Mouse (Mus musculus): Measurements from ENCODE around the gene Rbm5.

The Rbm5 gene

DNA sequence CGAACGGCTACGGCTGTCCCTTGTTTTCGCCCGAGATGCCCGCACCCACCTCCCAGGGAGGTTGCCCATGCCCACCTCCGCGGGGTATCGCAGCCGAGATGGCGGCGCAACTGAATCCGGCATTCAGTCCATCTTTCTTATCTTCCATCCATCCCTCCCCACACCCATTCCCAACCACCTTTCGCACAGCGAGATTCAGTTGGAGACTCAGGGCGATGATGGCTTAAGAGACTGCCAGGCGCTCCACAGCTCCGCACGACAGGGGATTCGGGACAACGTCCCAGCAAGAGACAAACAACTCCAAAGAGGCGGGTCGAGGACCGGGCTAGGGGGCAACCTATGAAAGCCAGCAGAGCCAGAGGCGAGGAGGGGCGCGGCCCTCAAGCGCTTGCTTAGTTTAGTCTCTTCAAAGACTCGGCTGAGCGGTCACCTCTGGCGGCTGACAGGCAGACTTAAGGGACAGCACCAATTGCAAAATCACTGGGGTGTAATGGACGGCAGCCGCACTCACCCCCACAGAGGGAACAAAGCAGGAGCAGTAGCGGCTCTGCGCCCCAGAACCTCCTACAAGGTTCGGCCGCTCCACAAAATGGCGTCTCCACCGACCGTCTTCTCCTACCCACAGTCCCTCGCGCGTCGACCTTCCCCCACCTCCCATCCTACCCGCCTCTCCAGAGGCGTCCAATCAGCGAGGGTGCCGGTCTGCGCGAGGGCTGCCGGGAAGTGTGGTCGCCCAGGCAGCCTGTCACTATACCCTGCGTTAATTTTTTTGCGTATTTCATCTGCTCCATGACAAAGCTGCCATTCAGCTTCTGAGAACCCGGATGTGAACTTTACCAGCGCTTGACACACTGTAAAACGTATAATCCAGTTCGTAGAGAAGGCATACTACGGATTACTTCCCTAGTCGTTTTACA, at the start of gene Rbm5:
Rbm5 (minus strand) TSS at position 623 of the 917 bp plus-strand sequence.
- peak; percentile 93 to 96 for DNase-seq (ENCODE audit: low spot score in 2 of 2)

GRCm38 (mm10) chr9:107812132-107812531, 41.3 kb upstream of the Rbm5 start:
- no peak for DNase-seq (ENCODE audit: low spot score in 2 of 2)

GRCm38 (mm10) chr9:107810985-107811384, 40.2 kb upstream of the Rbm5 start:
- no peak for DNase-seq (ENCODE audit: low spot score in 2 of 2)

- no peak for DNase-seq (ENCODE audit: low spot score in 2 of 2)
These were observed 20.9 kb upstream of the Rbm5 start for GRCm38 (mm10) chr9:107791714-107792113.

DNA sequence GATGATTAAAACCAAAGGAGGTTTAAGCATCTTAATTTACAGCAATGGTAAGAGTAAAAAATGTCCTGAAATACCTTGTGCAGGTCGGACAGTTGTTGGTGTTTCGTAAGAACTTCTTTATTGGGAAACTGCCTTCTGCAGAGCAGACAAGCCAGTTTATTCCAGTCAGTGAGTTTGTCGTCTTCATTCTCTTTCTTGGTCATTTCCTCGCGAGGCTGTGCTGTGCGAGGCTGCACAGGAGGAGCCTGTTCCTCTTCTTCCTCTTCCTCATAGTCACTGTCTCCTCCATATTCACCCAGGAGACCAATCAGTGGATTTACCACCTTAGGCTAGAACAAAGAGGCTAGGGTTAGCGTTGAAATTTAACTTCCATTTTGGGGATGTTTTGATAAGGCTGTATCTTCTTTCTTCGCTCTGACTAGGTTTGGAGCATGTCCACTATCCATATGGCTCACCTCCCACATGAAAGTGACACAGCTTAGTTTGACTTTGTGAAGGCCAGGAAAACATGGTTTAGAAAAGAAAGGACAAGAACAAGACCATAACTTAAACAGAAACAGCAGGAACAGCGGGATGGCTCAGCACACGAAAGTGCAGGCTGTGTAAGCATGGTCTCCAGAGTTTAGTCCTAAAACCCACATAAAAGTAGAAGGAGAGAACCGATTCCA, 11.9 kb upstream of the Rbm5 start:
- no peak for DNase-seq (ENCODE audit: low spot score in 2 of 2)

GRCm38 (mm10) chr9:107776809-107777208, 6.0 kb upstream of the Rbm5 start:
- DNase-seq (ENCODE audit: low spot score in 2 of 2), result no peak

- no peak for DNase-seq (ENCODE audit: low spot score in 2 of 2)
These were observed 3.6 kb upstream of the Rbm5 start for GRCm38 (mm10) chr9:107774411-107774810.

GRCm38 (mm10) chr9:107771782-107772181, 986 bp upstream of the Rbm5 start:
- no peak for DNase-seq (ENCODE audit: low spot score in 2 of 2)

- DNase-seq (ENCODE audit: low spot score in 2 of 2), result no peak
These were observed 791 bp downstream of the Rbm5 start for GRCm38 (mm10) chr9:107770037-107770373.

GRCm38 (mm10) chr9:107769445-107770000, 1.3 kb downstream of the Rbm5 start:
- no peak for DNase-seq (ENCODE audit: low spot score in 2 of 2)

GRCm38 (mm10) chr9:107768851-107769250, 1.9 kb downstream of the Rbm5 start:
- peak in 1 of 2 experiments; percentile 16 for DNase-seq (ENCODE audit: low spot score in 2 of 2)

- DNase-seq (ENCODE audit: low spot score in 2 of 2), result no peak
These were observed 11.2 kb downstream of the Rbm5 start for GRCm38 (mm10) chr9:107759593-107759992.

GRCm38 (mm10) chr9:107750378-107750777, 20.4 kb downstream of the Rbm5 start:
- no peak for DNase-seq (ENCODE audit: low spot score in 2 of 2)

GRCm38 (mm10) chr9:107748063-107748462, 22.7 kb downstream of the Rbm5 start:
- no peak for DNase-seq (ENCODE audit: low spot score in 2 of 2)

- no peak for DNase-seq (ENCODE audit: low spot score in 2 of 2)
These were observed 23.5 kb downstream of the Rbm5 start for GRCm38 (mm10) chr9:107747310-107747709.

DNA sequence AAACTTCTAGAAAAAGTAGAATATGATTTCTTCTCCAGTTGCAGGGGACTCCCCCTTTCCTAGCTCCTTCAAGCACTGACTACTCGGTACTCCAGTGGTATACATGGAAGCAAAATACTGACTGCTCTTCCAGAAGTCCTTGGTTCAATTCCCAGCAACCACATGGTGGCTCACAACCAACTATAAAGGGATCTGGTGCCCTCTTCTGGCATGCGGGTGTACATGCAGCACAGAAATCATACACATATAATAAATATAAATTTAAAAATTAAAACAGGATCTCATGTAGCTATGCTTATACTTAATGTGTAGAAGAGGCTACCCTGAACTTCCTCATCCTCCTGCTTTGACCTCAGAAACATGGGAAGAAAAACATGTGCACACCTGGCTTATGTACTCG, 24.1 kb downstream of the Rbm5 start:
- no peak for DNase-seq (ENCODE audit: low spot score in 2 of 2)

DNA sequence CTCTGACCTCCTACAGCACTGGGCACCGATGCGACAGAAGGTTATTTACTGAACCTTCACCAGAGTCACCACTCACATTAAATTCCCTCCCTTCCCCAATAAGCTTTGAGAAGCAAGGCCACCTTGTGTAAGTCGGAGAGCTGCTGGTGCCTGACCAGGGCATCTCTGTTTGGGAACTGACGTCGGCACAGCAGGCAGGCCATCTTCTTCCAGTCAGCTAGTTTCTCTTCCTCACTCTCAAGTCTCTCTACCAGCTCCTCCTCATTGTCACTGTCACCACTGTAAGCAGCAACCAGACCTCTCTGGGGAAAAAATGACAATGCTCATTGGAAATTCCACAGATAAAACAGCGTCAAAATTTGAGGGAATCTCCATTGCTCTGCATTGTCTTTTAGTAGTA, 26.7 kb downstream of the Rbm5 start:
- peak in 1 of 2 experiments; percentile 31 for DNase-seq (ENCODE audit: low spot score in 2 of 2)

- DNase-seq (ENCODE audit: low spot score in 2 of 2), result no peak
These were observed 32.0 kb downstream of the Rbm5 start for GRCm38 (mm10) chr9:107738841-107739202.

GRCm38 (mm10) chr9:107738020-107738840, 32.6 kb downstream of the Rbm5 start:
- DNase-seq (ENCODE audit: low spot score in 2 of 2), result peak; percentile 73 to 84

GRCm38 (mm10) chr9:107736185-107736485, 34.7 kb downstream of the Rbm5 start:
- no peak for DNase-seq (ENCODE audit: low spot score in 2 of 2)

DNA sequence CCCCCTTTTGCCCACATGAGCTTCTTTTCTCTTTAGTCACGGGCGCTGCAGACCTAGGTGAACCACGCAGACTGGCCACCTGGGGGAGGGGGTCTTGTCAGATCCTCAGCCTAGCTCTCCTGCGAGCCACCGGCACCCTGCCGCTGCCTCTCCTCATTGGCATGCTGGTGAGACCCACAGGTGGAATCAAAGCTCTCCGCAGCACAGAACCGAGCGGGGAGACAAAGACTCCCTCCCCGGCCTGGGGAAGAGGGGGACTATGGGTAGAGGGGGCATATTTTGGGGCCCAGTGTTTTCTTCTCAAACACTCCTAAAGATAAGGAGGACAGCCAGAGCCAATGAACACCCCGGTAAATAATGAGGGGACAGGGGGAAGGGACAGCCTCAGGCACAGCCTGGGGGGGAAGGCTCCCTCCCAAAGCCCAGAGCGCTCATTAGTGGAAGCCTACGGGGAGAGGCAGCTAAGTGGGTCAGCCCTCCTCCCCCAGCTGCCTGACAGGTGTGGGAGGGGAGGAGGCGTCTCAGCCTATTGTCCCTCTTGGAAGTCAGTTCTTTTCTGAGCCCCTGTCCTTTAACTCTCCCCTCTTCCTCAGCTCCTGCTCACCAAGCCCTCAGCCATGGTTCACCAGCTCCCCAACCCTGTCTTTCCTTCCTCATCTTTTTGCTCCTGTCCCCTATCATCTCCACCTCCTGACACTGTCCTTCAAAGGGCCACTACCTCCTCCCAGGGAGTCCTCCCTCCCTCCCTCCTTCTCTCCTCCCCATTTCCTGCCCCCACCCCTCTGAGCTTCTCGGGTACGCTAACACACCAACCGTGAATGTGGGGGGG, 35.2 kb downstream of the Rbm5 start:
- no peak for DNase-seq (ENCODE audit: low spot score in 2 of 2)

All from heart, adult 9 months (tissue).